Mouse (Mus musculus) B cell, adult 2 months (primary cell): Measurements from ENCODE around the gene Tbc1d16.
"Not testable (repeated sequence)": the region's sequence is repeated elsewhere in the genome, so short reads cannot be mapped to it uniquely, and the experiment has no call there.

ENCODE experiments used
- DNase-seq, 2 experiments: peaks; one replicate each; pipeline ENCODE4 v3.0.0; 2022

The Tbc1d16 gene

DNA sequence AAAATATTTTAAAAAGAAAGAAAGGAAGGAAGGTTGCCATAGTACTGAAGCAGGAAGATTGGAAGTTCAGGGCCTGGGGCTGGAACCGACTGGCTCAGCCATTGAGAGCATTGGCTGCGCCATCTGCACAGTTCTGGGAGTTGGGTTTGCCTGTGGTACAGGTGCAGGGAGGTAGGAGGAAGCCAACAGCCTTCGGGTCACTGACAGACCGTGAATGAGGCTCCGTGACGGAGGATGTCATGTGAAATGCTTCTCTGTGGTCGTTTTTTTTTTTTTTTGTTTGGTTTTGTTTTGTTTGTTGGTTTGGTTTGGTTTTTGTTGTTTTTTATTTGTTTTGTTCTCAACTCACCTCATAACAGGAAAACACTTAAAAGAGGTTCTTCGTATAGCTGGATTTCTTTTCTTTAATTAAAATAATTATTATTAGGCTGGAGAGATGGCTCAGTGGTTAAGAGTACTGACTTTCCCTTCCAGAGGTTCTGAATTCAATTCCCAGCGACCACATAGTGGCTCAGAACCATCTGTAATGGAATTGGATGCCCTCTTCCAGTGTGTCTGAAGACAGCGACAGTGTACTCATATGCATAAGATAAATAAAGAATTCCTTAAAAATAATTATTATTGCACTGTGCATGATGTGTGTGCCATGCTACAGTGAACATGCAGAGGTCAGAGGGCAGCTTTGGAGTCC, 119.6 kb downstream of the Tbc1d16 start:
- DNase-seq: peak; percentile 73 to 74

DNA sequence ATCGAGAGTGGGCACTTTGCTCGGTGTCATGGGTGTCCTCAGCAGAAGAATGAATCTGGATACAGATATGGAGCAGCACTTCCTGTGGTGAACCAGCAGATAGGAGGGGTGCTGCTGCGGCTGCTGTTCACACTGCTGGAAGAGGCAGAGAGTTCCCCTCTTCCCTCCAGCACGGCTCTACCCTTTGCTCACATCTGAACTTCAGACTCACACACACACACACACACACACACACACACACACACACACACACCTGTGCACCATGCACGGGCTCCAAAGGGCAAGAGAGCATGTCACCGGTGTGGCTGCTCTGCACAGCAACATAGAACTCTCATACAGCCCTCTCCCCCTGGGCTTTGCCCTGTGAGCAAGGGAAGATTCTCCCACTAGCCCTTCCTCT, 122.0 kb downstream of the Tbc1d16 start:
- peak; percentile 62 to 68 for DNase-seq

DNA sequence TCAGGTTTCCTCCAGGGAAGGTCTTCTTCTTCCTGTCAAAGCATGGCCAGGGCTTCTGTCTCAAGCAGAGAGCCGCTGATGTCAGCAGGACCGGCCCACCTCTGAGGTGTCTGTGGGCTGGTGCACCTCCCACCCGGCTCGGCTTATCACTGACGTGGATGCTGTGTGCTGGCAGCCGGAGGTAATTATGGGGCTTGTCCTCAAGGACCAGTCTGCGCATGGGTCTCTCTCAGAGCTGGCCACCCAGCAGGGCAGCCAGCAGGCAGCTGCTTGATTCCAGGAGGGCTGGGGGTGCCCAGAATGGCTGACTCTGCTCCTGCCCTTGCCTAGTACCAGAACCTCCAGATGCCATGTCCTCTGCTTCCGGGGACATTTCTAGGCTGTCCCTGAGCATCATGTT, 122.6 kb downstream of the Tbc1d16 start:
- peak in 1 of 2 experiments; percentile 3 for DNase-seq

DNA sequence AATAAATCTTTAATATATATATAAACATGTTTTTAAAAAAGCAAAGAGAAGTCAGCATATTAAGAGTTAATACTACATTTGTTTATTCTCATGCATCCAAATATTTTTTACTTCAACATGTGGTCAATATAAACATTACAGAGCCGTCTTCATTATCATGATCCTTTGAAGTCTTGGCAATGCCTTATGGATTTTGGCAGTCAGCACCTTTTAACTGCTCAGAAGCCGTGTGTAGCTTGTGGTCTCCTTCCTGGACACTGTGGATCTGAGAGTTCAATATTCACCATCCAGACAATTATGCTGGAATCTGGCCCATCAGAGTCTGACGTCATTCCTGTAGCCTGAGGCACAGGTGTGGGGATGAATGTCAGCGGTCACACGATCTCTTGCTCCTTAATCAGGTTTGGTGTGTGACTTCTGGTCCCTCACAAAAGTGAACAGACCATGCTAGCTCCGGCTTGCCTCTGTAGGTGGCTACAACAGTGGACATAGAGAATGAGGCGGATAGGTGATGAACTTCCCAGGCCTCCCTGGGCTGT, 123.2 kb downstream of the Tbc1d16 start:
- no peak for DNase-seq

DNA sequence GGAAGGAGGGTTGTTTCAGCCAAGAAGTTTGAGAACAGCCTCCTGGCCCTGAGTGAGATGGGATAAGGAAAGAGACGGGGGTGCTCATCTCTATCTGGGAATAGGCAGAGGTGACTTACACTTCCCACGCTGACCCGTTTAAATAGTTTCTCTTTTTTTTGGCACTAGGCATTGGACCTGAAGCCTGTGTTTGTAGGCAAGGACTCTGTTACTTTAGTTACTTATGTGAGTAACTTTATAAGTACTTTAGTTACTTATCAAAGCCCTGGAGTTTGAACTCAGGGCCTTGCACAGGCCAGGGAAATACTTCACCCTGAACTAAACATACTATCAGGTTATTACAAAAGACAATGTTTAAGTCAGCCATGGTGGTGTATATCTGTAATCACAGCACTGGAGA, 124.3 kb downstream of the Tbc1d16 start:
- DNase-seq: no peak

DNA sequence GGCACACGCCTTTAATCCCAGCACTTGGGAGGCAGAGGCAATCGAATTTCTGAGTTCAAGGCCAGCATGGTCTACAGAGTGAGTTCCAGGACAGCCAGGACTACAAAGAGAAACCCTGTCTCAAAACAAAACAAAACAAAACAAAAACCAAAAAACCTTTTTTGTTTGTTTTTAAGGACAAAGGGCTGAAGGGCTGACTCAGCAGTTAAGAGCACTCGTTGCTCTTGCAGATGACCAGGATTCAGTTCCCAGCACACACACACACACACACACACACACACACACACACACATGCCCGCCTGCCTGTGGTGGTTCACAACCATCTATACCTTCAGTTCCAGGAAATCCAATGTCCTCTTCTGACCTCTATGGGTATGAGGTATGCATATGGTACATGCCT, 127.9 kb downstream of the Tbc1d16 start:
- DNase-seq: not testable (repeated sequence)

DNA sequence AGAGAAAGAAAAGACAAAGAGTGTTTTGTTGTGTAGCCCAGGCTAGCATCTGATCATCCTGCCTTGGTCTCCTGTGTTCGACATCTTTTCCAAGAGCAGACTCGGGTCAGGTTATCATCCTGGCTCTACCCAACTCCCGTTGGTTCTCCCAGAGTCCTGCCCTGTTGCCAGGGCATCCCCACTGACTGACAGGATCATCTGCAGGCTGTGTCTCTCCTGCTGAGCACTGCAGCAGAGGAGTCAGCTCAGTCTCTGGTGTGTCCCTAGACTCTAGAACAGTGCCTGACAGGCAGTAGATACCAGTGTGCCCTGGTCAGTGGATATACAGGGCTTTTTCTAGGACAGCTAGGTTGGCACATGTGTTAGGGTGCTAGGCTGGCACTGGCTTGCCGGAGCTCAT, 130.1 kb downstream of the Tbc1d16 start:
- no peak for DNase-seq

DNA sequence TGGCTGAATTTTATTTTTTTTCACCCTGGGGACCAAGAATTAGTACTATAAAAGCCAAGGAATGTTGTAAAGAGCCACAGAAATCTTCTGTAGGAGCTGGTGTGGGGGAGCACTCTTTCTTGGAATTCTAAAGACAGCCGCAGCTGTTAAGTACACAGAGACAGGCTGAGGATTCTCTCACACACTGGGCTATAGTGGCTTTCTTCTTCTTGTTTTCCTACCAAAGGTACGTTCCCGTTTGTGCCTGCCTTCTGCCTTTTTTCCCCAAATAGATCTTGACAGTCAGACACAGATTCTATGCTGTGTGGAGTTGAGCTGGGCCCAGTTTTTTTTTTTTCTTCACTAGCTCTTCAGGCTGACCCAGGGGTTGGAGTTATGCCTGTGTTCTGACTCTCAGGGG, 132.9 kb downstream of the Tbc1d16 start:
- no peak for DNase-seq

DNA sequence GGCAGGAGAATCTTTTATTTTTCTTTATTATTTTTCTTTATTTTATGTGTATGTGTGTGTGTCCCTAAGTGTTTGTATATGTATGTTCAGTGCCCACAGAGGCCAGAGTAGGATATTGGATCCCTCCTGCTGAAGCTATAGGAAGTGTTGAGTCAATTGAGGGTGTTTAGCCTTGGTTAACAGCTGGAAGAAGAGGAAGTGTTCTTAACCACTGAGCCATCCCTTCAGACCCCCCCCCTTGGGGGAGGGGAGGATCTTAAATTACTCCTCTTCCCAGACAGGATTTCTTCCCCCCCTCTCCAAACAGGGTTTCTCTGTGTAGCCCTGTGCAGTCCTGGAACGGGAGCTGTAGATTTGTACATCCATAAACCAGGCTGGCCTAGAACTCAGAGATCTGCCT, 135.0 kb downstream of the Tbc1d16 start:
- DNase-seq: no peak
